Comparison of ENCODE assay signal across 9 mouse cellular contexts in genomic region chr5:51591537-51592154, GRCm38 (mm10). TPM values are rescaled to one million over a fixed set of nuclear protein-coding genes. Genes with fewer than 3 reads are reported as not detected.
DNase-seq lines count a peak whose midpoint lies in the region; ATAC-seq lines count a peak whose summit lies in the region.
"Had no signal": no experiment of that assay in that cellular context is flagged by ENCODE, and none has a peak within 500 bp of the region (broad histone marks: within the 10 kb centered on the region; RNA-seq: fewer than 3 reads in every experiment).

No protein-coding gene starts in this region.

- peak overlapping the region; percentile 96 for H3K27ac ChIP-seq in heart, embryonic 15.5 days
- H3K27ac ChIP-seq in limb, embryonic 10.5 days: no peak overlapping the region; the same call in 1 of the 2 replicates
- no peak overlapping the region for H3K27ac ChIP-seq in midbrain, embryonic 14.5 days (replicated peaks; ENCODE audit: low read depth, low read length)

- H3K4me2 ChIP-seq in heart, embryonic 15.5 days: peak overlapping the region; percentile 44
- no peak overlapping the region for H3K4me2 ChIP-seq in midbrain, embryonic 14.5 days (ENCODE audit: low read length)

- H3K4me1 ChIP-seq in heart, embryonic 15.5 days (replicated peaks): peaks cover 32% of the 10 kb centered on the region
- H3K4me1 ChIP-seq in limb, embryonic 10.5 days: peaks cover 15% of the 10 kb centered on the region
- no peaks in the 10 kb centered on the region for H3K4me1 ChIP-seq in midbrain, embryonic 14.5 days (ENCODE audit: control insufficient read depth, insufficient read depth, low read length)

- DNase-seq in cerebellum, postnatal 10 days: peak; percentile 20 to 37
- no peak for DNase-seq in cerebellum, postnatal 4 days (ENCODE audit: low spot score in 2 of 2)
- peak; percentile 41 for DNase-seq in limb, embryonic 10.5 days (ENCODE audit: low spot score)
- peak; percentile 6 for DNase-seq in retina, postnatal 1 day
- no peak for DNase-seq in midbrain, embryonic 14.5 days
- no peak for DNase-seq in right cerebral cortex, postnatal 25 days
- DNase-seq: B cell, adult 2 months had no signal

- H3K9me3 ChIP-seq in heart, embryonic 15.5 days (replicated peaks): no peaks in the 10 kb centered on the region
- no peaks in the 10 kb centered on the region for H3K9me3 ChIP-seq in limb, embryonic 10.5 days (replicated peaks)
- no peaks in the 10 kb centered on the region for H3K9me3 ChIP-seq in midbrain, embryonic 14.5 days (ENCODE audit: control insufficient read depth, low read length)

- H3K4me3 ChIP-seq in heart, embryonic 15.5 days: peak overlapping the region; percentile 21; the same call in 1 of the 2 replicates
- no peak overlapping the region for H3K4me3 ChIP-seq in limb, embryonic 10.5 days
- no peak overlapping the region for H3K4me3 ChIP-seq in midbrain, embryonic 14.5 days (replicated peaks; ENCODE audit: low read depth, low read length)

- no peaks in the 10 kb centered on the region for H3K36me3 ChIP-seq in heart, embryonic 15.5 days
- H3K36me3 ChIP-seq in limb, embryonic 10.5 days: no peaks in the 10 kb centered on the region
- no peaks in the 10 kb centered on the region for H3K36me3 ChIP-seq in midbrain, embryonic 14.5 days (ENCODE audit: control insufficient read depth, insufficient read depth, low read length)

- WGBS in heart, embryonic 15.5 days: 5% methylated on average over 11 of the region's 11 CpGs
- 25% methylated on average over 11 of the region's 11 CpGs for WGBS in limb, embryonic 10.5 days
- WGBS in midbrain, embryonic 14.5 days: 53% methylated on average over 11 of the region's 11 CpGs

- no peak overlapping the region for H3K9ac ChIP-seq in heart, embryonic 15.5 days
- H3K9ac ChIP-seq in midbrain, embryonic 14.5 days (replicated peaks; ENCODE audit: low read length): no peak overlapping the region

- ATAC-seq in heart, embryonic 15.5 days (replicated peaks; ENCODE audit: insufficient number of reproducible peaks, insufficient read depth, low FRiP score, low read depth): peak; percentile 88
- no peak for ATAC-seq in CD4-positive, CD25-positive, alpha-beta regulatory T cell, adult 4 months
- no peak for ATAC-seq in midbrain, embryonic 14.5 days (ENCODE audit: low FRiP score, low TSS enrichment)

- no peaks in the 10 kb centered on the region for H3K27me3 ChIP-seq in heart, embryonic 15.5 days
- H3K27me3 ChIP-seq in limb, embryonic 10.5 days (ENCODE audit: low read depth, poor library complexity, severe bottlenecking): no peaks in the 10 kb centered on the region
- H3K27me3 ChIP-seq in midbrain, embryonic 14.5 days (ENCODE audit: control insufficient read depth, insufficient read depth, low read length): no peaks in the 10 kb centered on the region

RNA-seq across cellular contexts. Expression of gene Ppargc1a, which starts 24.1 kb away (rescaled TPM):
- 57.1 and 66.0 TPM in 2 replicates for polyA plus RNA-seq in heart, embryonic 15.5 days (2015; fragmentation: Nextera tagmentation; extraction: Ambion mirVana)
- 2.6 and 6.4 TPM in 2 replicates for polyA plus RNA-seq in limb, embryonic 10.5 days (2016; fragmentation: Nextera tagmentation; extraction: Ambion mirVana)
- under 1 TPM in 1 of 2 experiments, not detected in 1; 0.46 TPM for polyA plus RNA-seq in CD4-positive, CD25-positive, alpha-beta regulatory T cell, adult 4 months (2017; shearing (Covaris generic))
- polyA plus RNA-seq in midbrain, embryonic 14.5 days (2014; fragmentation: Nextera tagmentation; extraction: Ambion mirVana): 13.0 and 13.7 TPM in 2 replicates

Comparison
In these comparisons a context has a peak if more than half of its experiments do, and no peak if none do; other contexts are left out.
1. DNase-seq: peak in cerebellum, postnatal 10 days (2 of 2), limb, embryonic 10.5 days (single experiment) and retina, postnatal 1 day (single experiment); none in cerebellum, postnatal 4 days (0 of 2), midbrain, embryonic 14.5 days (single experiment) and right cerebral cortex, postnatal 25 days (single experiment).